Mouse (Mus musculus) adrenal gland, postnatal 10 days (tissue): ENCODE data around the gene Rph3al. TPM values are rescaled to one million over a fixed set of nuclear protein-coding genes. Genes with fewer than 3 reads are reported as not detected.

Source experiments
- DNase-seq: peaks from one replicate; pipeline ENCODE4 v3.0.0; 2021; ENCODE audit warnings: mixed read lengths
- long read RNA-seq, 2 experiments: library from polyadenylated mRNA; stranded (forward); transcript quantifications; one replicate each; pipeline ENCODE4 v2.0.0; 2021
- total RNA-seq, 2 experiments: library from RNA; stranded (reverse); gene quantifications; 2 replicates each; pipeline ENCODE4 v1.2.3; 2021

Gene Rph3al
- 10 to 100 TPM; 11.2 to 12.2 TPM for total RNA-seq
- long read RNA-seq, experiment 1, partial matches to known transcripts: 0 of 5 reads
- long read RNA-seq, experiment 1, other reads (novel, unspliced or antisense): 3 of 5 reads
- long read RNA-seq, experiment 2, partial matches to known transcripts: 0 of 9 reads
- long read RNA-seq, experiment 2, other reads (novel, unspliced or antisense): 3 of 9 reads

GRCm38 (mm10) chr11:75938379-75938906 is at the start of gene Rph3al:
Gene Rph3al, minus strand, starts transcription at chr11:75938429.
- DNase-seq: no peak

GRCm38 (mm10) chr11:75985948-75986347 is 47.7 kb upstream of the Rph3al start:
- DNase-seq: no peak

- DNase-seq: no peak
Observed at GRCm38 (mm10) chr11:75984581-75984980, 46.4 kb upstream of the Rph3al start.

DNA sequence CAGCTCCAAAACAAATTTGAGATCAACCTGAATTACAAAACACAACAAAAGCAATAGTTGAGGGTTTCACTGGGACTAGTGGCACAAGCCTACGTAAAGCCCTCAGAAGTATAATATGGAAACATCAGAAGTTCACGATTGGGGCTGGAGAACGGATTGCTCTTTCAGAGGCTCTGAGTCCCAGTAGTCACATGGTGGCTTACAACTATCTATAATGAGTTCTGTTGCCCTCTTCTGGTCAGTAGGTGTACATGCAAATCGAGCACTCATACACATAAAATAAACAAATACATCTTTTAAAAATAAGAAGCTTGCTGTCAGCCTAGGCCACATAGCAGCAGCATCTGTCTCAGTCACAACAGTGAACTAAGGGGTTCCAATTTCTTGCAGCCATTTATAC is 45.0 kb upstream of the Rph3al start:
- no peak for DNase-seq

DNA sequence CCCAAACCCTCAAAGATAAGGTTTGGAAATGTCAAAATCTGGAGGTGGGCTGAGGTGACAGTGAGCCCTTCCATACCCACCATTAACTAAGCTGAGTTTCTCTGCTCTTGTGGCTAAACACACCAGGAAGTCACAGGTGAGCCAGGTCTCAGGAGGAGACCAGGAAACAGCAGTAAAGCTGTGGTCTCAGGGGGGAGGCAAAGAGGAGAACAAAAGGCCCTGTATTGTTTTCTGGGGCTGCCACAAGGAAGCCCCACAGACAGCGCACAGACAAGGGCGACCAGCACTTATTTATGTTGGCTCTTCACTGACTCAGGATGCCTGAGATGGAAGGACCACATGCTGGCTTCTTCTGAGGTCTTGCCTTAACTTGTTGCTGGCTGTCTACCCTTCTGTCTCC is 42.2 kb upstream of the Rph3al start:
- no peak for DNase-seq

DNA sequence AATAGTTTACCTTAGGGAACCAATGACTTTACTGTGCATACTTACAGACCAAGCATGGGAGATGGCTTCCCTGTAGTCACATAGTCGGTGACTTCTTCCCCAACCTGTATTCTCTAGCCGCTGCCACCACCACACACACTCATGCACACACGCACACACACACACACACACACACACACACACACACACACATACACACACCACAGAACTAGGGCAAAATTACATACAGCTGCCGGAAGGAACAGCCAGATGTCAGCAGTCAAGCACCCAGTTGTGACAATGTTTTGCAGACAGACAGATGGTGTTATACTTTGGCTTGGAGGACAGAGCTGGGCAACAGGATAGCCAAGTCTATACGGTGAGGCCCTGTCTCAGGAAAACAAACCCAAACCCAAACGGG is 39.8 kb upstream of the Rph3al start:
- DNase-seq: no peak

GRCm38 (mm10) chr11:75976748-75977147 is 38.5 kb upstream of the Rph3al start:
- no peak for DNase-seq

DNA sequence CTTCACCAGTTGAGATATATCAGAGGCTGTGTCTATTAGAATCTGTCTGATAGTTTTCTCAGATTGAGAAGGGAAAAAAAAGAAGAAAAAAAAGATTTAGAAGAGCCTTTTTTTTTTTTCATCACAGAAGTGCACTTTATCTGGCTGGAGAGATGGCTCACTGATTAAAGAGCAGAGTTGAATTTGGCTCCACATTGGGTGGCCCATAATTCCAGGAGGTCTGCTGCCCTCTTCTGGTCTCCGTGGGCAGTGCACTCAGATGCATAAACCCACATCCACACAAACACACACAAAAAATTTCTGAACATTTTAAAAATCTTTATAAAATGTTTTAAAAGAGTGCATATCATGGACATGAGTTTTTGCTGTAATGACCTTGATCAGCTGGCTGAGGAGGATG is 35.8 kb upstream of the Rph3al start:
- DNase-seq: peak; percentile 29

DNA sequence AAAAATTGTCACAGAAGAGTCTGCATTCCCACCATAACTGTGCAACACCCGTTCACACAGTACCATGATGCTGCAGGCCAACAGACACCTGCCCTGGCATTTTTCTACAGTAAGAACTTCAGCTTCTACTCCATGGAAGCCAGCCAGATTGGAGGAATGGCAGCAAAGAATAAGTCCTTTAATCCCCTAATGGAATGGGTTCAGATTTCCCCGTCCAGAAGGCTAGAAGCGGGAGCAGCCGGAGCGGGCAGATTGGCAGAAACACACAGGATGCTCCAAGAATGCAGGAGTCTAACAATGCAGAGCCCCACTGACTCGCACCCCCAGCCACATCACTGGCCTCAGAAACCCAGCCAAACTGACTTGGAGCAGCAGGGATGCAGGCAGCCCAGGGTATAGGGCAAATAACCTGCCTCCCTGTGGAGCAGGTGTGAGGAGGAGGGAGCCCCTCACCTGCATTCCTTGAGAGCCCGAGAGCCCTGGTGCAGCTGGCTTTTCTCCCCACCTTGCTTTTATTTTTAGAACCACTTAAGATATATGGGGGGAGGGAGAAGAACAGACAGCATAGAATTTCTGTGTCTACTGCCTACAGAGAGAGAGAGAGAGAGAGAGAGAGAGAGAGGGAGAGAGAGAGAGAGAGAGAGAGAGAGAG is 34.8 kb upstream of the Rph3al start:
- no peak for DNase-seq

GRCm38 (mm10) chr11:75972188-75972587 is 34.0 kb upstream of the Rph3al start:
- no peak for DNase-seq

GRCm38 (mm10) chr11:75970629-75971028 is 32.4 kb upstream of the Rph3al start:
- DNase-seq: no peak

DNA sequence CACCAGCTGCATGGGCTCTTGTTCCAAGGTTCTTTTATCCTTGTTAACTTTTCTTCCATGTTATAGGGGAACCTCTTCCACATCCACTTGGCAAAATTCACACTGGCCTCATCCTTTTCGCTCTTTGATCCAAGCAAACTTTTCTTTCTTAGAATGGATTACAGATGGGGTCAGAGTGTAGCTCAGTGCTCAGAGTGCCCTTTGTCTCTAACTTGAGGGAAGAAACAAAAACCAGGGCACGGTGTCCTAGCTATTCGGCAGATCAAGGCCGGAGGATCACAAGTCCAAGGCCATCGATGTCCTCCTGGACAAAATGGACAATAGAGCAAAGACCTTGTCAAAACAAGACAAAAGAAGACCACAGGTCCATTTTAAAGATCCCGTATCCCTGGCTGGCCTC is 30.5 kb upstream of the Rph3al start:
- DNase-seq: no peak

- DNase-seq: peak; percentile 92
Observed at GRCm38 (mm10) chr11:75966401-75967372, 28.5 kb upstream of the Rph3al start.

DNA sequence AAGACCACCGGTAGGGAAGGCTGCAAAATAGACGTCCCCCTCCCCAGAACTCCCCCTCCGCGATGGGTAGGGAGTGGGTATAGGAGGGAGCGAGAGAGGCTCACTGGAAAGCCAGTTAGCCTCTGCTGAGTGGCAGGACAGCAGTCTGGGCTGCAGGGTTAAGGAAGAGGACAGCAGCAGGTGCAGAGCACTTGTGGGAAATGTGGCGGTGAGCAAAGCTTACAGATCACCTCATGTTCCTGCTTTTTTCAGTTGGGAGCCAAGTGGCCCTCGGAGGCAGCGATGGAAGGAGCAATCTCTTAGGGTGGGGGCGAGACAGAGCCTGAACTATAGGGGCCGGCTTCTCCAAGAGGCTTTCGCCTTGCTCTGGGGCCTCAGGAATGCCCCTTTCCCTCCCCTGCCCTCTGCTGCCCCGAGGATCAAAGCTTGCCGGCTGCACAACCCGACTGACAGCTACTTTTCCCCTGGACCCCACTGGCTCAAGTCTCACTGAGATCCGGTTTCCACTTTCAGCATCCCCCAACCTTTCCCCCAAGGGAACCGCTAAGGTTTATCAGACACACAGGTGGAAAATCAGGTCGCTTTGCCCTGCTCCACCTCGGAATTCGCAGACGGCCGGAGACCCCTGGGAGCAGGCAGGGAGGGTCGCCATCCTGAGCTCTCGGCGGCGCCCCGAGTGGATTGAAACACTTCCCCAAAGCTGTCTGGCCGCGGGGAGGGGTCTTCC is 27.6 kb upstream of the Rph3al start:
- DNase-seq: no peak

GRCm38 (mm10) chr11:75964476-75964730 is 26.2 kb upstream of the Rph3al start:
- no peak for DNase-seq

DNA sequence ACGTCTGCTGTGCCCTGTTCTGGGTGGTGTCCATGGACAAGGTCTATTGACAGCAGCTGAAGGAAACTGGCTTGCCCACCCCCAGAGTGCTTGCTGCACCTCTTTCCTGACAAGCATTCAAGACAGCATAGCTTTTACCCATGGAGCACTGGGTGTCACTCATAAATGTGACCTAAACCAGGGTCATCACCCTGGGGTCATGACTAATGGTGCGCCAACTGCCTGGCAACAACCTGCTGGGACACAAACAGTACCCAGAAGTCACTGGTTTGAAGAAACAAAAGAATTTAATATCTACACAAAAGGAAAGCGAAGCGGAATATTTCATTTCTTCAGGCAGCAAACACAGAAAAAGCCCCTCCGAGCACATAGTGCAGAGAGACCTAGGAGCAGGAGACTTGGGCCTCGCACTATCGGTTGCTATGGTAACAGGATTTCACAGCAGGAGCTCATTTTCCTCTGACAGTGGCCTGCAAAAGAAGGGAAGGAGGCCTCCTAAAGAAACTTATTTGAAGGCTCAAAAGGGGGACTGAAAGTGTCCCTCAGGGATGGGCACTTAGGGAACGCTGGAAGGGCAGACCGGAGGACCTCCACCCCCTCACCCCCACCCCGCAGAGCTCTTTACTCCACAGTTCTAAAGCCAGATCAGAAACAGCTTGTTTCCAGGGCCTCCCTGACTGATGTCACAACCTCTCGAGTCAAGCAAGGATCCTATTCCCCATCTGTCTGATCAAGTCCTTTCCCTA is 25.7 kb upstream of the Rph3al start:
- DNase-seq: no peak

GRCm38 (mm10) chr11:75961782-75962181 is 23.6 kb upstream of the Rph3al start:
- DNase-seq: no peak

- no peak for DNase-seq
Observed at GRCm38 (mm10) chr11:75957124-75957832, 19.0 kb upstream of the Rph3al start.

GRCm38 (mm10) chr11:75956651-75957050 is 18.4 kb upstream of the Rph3al start:
- no peak for DNase-seq

DNA sequence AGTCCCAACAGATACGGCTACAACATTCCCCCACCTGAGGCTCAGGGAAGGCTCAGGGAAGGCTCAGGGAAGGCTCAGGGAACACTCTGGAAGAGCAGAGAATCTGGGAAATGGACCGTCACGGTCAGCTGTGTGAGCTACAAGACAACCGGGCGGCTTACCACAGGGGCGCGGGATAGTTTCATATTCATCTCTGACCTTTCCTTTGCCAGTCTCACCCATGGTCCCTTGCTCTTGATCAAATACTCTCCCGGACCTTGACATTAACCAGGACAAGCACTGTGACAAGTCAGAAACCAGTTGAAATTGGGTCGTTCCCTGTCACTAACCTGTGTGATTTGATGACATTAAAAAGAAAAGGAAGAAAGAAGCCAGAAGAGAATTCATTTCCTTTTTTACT is 16.7 kb upstream of the Rph3al start:
- peak; percentile 35 for DNase-seq

DNA sequence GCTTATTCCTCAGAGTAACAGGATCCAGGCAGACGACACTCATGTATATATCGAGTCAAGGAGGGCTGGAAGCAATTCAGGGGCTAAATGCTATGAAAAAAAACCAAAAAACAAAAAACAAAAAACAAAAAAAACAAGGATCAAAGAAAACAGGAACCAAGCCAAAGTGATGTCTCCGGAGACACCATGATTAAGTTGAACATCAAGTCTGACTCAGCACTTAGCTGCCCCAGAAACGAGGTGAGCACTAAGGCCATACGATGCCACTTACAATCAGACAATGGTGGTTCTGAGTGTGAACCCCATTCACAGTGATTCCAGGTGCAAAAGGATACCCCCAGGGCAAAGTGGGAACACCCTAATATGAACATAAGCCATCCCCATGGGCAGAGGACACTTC is 13.7 kb upstream of the Rph3al start:
- DNase-seq: no peak
